Comparison of ENCODE assay signal across 9 mouse cellular contexts in the genomic region with DNA sequence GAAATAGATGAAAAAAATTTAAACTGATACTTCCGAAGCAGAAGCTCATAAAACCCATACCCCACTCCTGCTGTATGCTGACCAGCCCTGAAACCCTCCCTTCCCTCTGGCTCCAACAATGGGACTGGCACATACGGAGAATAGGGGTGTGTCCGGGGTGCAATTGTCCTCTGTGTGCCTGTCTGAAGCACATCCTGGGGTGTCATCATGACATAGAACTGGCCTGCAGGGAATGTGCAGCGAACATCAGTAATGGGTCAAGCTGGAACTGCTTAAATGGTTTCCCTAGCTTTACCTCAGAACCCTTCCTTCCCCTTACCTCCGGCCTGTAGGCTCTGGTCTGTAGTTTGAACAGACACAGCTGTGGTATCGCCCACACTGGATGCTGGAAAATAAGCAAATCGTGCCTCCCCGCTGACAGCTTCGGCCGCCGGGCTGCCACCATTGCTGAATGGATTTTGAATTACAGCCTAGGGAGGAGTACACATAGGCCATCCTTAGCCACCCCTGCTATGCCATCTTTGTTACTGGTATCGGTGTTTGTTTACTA. TPM values are rescaled to one million over a fixed set of nuclear protein-coding genes. Genes with fewer than 3 reads are reported as not detected.
A peak's percentile ranks its signal among the peaks of the same experiment; 100 is the strongest.
DNase-seq lines count a peak whose midpoint lies in the region; ATAC-seq and TF ChIP-seq lines count a peak whose summit lies in the region.
"Had no signal": no experiment of that assay in that cellular context is flagged by ENCODE, and none has a peak within 500 bp of the region (broad histone marks: within the 10 kb centered on the region; RNA-seq: fewer than 3 reads in every experiment).

No protein-coding gene starts in this region.

- H3K4me3 ChIP-seq in left cerebral cortex, adult 2 months: peak overlapping the region; percentile 75
- peak overlapping the region; percentile 91; the same call in 1 of the 2 replicates for H3K4me3 ChIP-seq in embryonic fibroblast, embryonic 13.5 days (ENCODE audit: insufficient read depth, low read length)
- peak overlapping the region; percentile 92; the same call in 1 of the 2 replicates for H3K4me3 ChIP-seq in intestine, embryonic 15.5 days (replicated peaks)
- peak overlapping the region; percentile 32 for H3K4me3 ChIP-seq in myocyte

- peaks cover 4% of the 10 kb centered on the region for H3K4me1 ChIP-seq in embryonic fibroblast, embryonic 13.5 days (ENCODE audit: control insufficient read depth, insufficient read depth, low read length)
- peaks cover 17% of the 10 kb centered on the region for H3K4me1 ChIP-seq in intestine, embryonic 15.5 days (replicated peaks)

- ATAC-seq in intestine, embryonic 15.5 days: no peak

- TF ChIP-seq POLR2A in embryonic fibroblast, embryonic 13.5 days (IDR thresholded peaks at IDR 0.05; ENCODE audit: low read depth, low read length): no peak
- no peak for TF ChIP-seq POLR2A in myocyte (IDR thresholded peaks at IDR 0.05; ENCODE audit: insufficient read length, low read depth)

- peaks cover 28% of the 10 kb centered on the region for H3K36me3 ChIP-seq in intestine, embryonic 15.5 days
- H3K36me3 ChIP-seq in myocyte (ENCODE audit: control insufficient read depth, insufficient read depth): peaks cover 3% of the 10 kb centered on the region

- H3K9me3 ChIP-seq in intestine, embryonic 15.5 days: no peaks in the 10 kb centered on the region

- H3K27ac ChIP-seq in left cerebral cortex, adult 2 months: peak overlapping the region; percentile 100; the same call in 1 of the 2 replicates
- no peak overlapping the region for H3K27ac ChIP-seq in embryonic fibroblast, embryonic 13.5 days (ENCODE audit: insufficient read depth, low read length)
- H3K27ac ChIP-seq in intestine, embryonic 15.5 days: no peak overlapping the region

- intact Hi-C loops in left cerebral cortex, adult 2 months (cut with DNase I): loop anchor here (5.0 kb wide), 2 partner anchors 142 to 368 kb away; a partner anchor contains a TSS
- intact Hi-C loops in left cerebral cortex, postnatal 36 days (cut with DNase I): loop anchor here (5.0 kb wide), 2 partner anchors 97 to 142 kb away; a partner anchor contains a TSS

- 73% methylated on average over 12 of the region's 12 CpGs for WGBS in intestine, embryonic 15.5 days

- no peaks in the 10 kb centered on the region for H3K27me3 ChIP-seq in intestine, embryonic 15.5 days (replicated peaks)
- no peaks in the 10 kb centered on the region for H3K27me3 ChIP-seq in myocyte (ENCODE audit: control insufficient read depth, insufficient read depth, insufficient read length)

- H3ac ChIP-seq in myocyte (ENCODE audit: control insufficient read depth, insufficient read length): peak overlapping the region; percentile 89

- peak overlapping the region; percentile 81 for H3K4me2 ChIP-seq in intestine, embryonic 15.5 days (replicated peaks)
- peak overlapping the region; percentile 55 for H3K4me2 ChIP-seq in myocyte (ENCODE audit: low read depth)

- H3K9ac ChIP-seq in intestine, embryonic 15.5 days: 0 out of 2 replicates have a peak overlapping the region, but pooled peaks have one; percentile 99

- no peak for TF ChIP-seq CTCF in left cerebral cortex, adult 2 months (IDR thresholded peaks at IDR 0.05)
- no peak for TF ChIP-seq CTCF in embryonic fibroblast, embryonic 13.5 days (IDR thresholded peaks at IDR 0.05; ENCODE audit: borderline replicate concordance, insufficient read depth, low read length)

- H3K79me2 ChIP-seq in myocyte (ENCODE audit: control insufficient read depth, insufficient read depth): peaks cover 8% of the 10 kb centered on the region

- DNase-seq in left cerebral cortex, adult 2 months (ENCODE audit: extremely low spot score in 1 of 2, low spot score in 2 of 2): no peak
- DNase-seq in left cerebral cortex, postnatal 36 days (ENCODE audit: low spot score in 2 of 2): no peak
- no peak for DNase-seq in left cerebral cortex, adult 8-10 months (ENCODE audit: low spot score in 2 of 2)
- DNase-seq in kidney, adult 18-20 months: no peak
- no peak for DNase-seq in urinary bladder, postnatal 10 days (ENCODE audit: low spot score)

TF ChIP-seq in myocyte, 11 proteins besides CTCF, POLR2A, EP300 and RAD21:
- TF ChIP-seq MAX (IDR thresholded peaks at IDR 0.05; ENCODE audit: low read depth) (no peak), MYOG (IDR thresholded peaks at IDR 0.05; ENCODE audit: control insufficient read depth in 1 of 3, insufficient read depth in 1 of 3, insufficient read length in 2 of 3, low read depth in 2 of 3) (no peak), MYOD1 (IDR thresholded peaks at IDR 0.05; ENCODE audit: control insufficient read depth in 1 of 3, insufficient read length in 2 of 3, low read depth in 2 of 3) (no peak), CEBPB (IDR thresholded peaks at IDR 0.05; ENCODE audit: insufficient read depth, poor library complexity, severe bottlenecking) (no peak), TCF3 (IDR thresholded peaks at IDR 0.05; ENCODE audit: insufficient read length, low read depth) (no peak), SRF (IDR thresholded peaks at IDR 0.05; ENCODE audit: control insufficient read depth, insufficient read length, low read depth) (no peak), USF1 (IDR thresholded peaks at IDR 0.05; ENCODE audit: low read depth) (no peak), TCF12 (IDR thresholded peaks at IDR 0.05; ENCODE audit: insufficient read depth, poor library complexity, severe bottlenecking) (no peak), E2F4 (IDR thresholded peaks at IDR 0.05; ENCODE audit: insufficient read depth) (no peak), POLR2AphosphoS2 (IDR thresholded peaks at IDR 0.05; ENCODE audit: insufficient read length, low read depth) (no peak), REST (IDR thresholded peaks at IDR 0.05; ENCODE audit: insufficient read depth, insufficient read length) (no peak)

RNA-seq across cellular contexts. Expression of a gene that starts 1.6 kb away (rescaled TPM):
- 100 to 1,000 TPM; 131 to 134 TPM for total RNA-seq in left cerebral cortex, adult 2 months (2021)
- total RNA-seq in left cerebral cortex, postnatal 36 days (2021): 100 to 1,000 TPM; 135 to 147 TPM
- 55.5 and 61.1 TPM in 2 replicates for polyA plus RNA-seq in embryonic fibroblast, embryonic 13.5 days (2011; ENCODE audit: insufficient read length, low read depth, missing spikeins)
- 17.5 and 18.1 TPM in 2 replicates for polyA plus RNA-seq in intestine, embryonic 15.5 days (2015; fragmentation: Nextera tagmentation; extraction: Ambion mirVana)
- polyA plus RNA-seq in myocyte (2012; fragmentation: generic; extraction: Trizol): 88.6 TPM
- 100 to 1,000 TPM; 114 to 125 (median 120) TPM for total RNA-seq in left cerebral cortex, adult 8-10 months (2022)

RNA-seq across cellular contexts. Expression of a gene that starts 11.2 kb away (rescaled TPM):
- total RNA-seq in left cerebral cortex, adult 2 months (2021): not detected
- total RNA-seq in left cerebral cortex, postnatal 36 days (2021): not detected
- not detected in 2 replicates for polyA plus RNA-seq in embryonic fibroblast, embryonic 13.5 days (2011; ENCODE audit: insufficient read length, low read depth, missing spikeins)
- 0.41 TPM in 1 of 2 replicates, not detected in the other for polyA plus RNA-seq in intestine, embryonic 15.5 days (2015; fragmentation: Nextera tagmentation; extraction: Ambion mirVana)
- not detected for polyA plus RNA-seq in myocyte (2012; fragmentation: generic; extraction: Trizol)
- total RNA-seq in left cerebral cortex, adult 8-10 months (2022): 1 to 10 TPM in 1 of 4 experiments, not detected in 3; 1.1 TPM
- polyA plus RNA-seq: frontal cortex, adult 2 months had no signal

RNA-seq across cellular contexts. Expression of a gene that starts 18.2 kb away (rescaled TPM):
- 10 to 100 TPM; 10.1 to 10.2 TPM for total RNA-seq in left cerebral cortex, adult 2 months (2021)
- total RNA-seq in left cerebral cortex, postnatal 36 days (2021): 1 to 10 TPM; 7.0 to 9.8 TPM
- polyA plus RNA-seq in embryonic fibroblast, embryonic 13.5 days (2011; ENCODE audit: insufficient read length, low read depth, missing spikeins): not detected in 2 replicates
- 146 and 163 TPM in 2 replicates for polyA plus RNA-seq in intestine, embryonic 15.5 days (2015; fragmentation: Nextera tagmentation; extraction: Ambion mirVana)
- polyA plus RNA-seq in myocyte (2012; fragmentation: generic; extraction: Trizol): 0.02 TPM
- 1 to 10 TPM; 5.2 to 6.6 (median 6.1) TPM for total RNA-seq in left cerebral cortex, adult 8-10 months (2022)

RNA-seq across cellular contexts. Expression of a gene that starts 18.5 kb away (rescaled TPM):
- under 1 TPM; 0.23 to 0.38 TPM for total RNA-seq in left cerebral cortex, adult 2 months (2021)
- total RNA-seq in left cerebral cortex, postnatal 36 days (2021): not detected
- polyA plus RNA-seq in embryonic fibroblast, embryonic 13.5 days (2011; ENCODE audit: insufficient read length, low read depth, missing spikeins): not detected in 2 replicates
- polyA plus RNA-seq in intestine, embryonic 15.5 days (2015; fragmentation: Nextera tagmentation; extraction: Ambion mirVana): 10.1 and 11.4 TPM in 2 replicates
- not detected for polyA plus RNA-seq in myocyte (2012; fragmentation: generic; extraction: Trizol)
- total RNA-seq in left cerebral cortex, adult 8-10 months (2022): under 1 TPM in 2 of 4 experiments, not detected in 2; 0.18 to 0.30 TPM

RNA-seq across cellular contexts. Expression of a gene that starts 30.6 kb away (rescaled TPM):
- not detected for total RNA-seq in left cerebral cortex, adult 2 months (2021)
- total RNA-seq in left cerebral cortex, postnatal 36 days (2021): not detected
- polyA plus RNA-seq in embryonic fibroblast, embryonic 13.5 days (2011; ENCODE audit: insufficient read length, low read depth, missing spikeins): not detected in 2 replicates
- not detected in 2 replicates for polyA plus RNA-seq in intestine, embryonic 15.5 days (2015; fragmentation: Nextera tagmentation; extraction: Ambion mirVana)
- polyA plus RNA-seq in myocyte (2012; fragmentation: generic; extraction: Trizol): not detected
- not detected for total RNA-seq in left cerebral cortex, adult 8-10 months (2022)
- polyA plus RNA-seq: frontal cortex, adult 2 months had no signal

Comparison
In these comparisons a context has a peak if more than half of its experiments do, and no peak if none do; other contexts are left out.
1. H3K4me3 ChIP-seq: peak in every context shown above with its lines; median percentile 92 in intestine, embryonic 15.5 days; 91 in embryonic fibroblast, embryonic 13.5 days; 75 in left cerebral cortex, adult 2 months; 32 in myocyte.